Mouse (Mus musculus): Measurements from ENCODE around the gene Fam19a5. TPM values are rescaled to one million over a fixed set of nuclear protein-coding genes. Genes with fewer than 3 reads are reported as not detected.
A peak's percentile ranks its signal among the peaks of the same experiment; 100 is the strongest.

Fam19a5 gene
- polyA plus RNA-seq, 1 experiment from 2014 or later: 4.7 TPM

DNA sequence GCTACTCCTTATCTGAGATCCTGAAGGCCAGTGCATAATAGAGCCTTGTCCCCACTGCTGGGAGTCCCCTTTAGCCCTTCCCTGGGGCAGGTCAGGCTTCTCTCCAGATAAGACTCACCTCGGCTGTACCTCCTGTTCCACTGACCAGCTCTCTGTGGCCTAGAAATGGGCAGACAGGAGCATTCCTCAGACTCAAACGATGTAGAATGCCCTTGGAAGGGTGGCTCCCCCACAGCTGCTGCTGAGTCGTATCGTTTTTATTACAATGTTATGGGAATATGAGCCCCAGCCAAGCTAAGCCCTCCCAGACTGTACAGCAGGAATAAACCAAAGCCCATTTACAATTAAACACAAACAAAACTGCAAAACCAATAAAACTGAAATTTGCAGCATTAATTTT lies 167.7 kb downstream of the Fam19a5 start:
- WGBS: 36% methylated on average over 4 of the region's 4 CpGs
- Histone ChIP-seq H3K4me2 (replicated peaks; ENCODE audit: low read depth, low read length) (no peak overlapping the region), H3K36me3 (ENCODE audit: insufficient read depth, low read length) (no peaks in the 10 kb centered on the region), H3K4me1 (ENCODE audit: insufficient read depth, low read length) (no peaks in the 10 kb centered on the region), H3K9me3 (ENCODE audit: low read length) (no peaks in the 10 kb centered on the region), H3K27me3 (ENCODE audit: insufficient read depth, low read length) (no peaks in the 10 kb centered on the region), H3K27ac (ENCODE audit: low read length) (no peak overlapping the region), H3K9ac (replicated peaks; ENCODE audit: low read length) (no peak overlapping the region), H3K4me3 (ENCODE audit: low read length) (no peak overlapping the region)
- ATAC-seq (ENCODE audit: low FRiP score, low TSS enrichment): peak; percentile 23; the same call in 1 of the 2 replicates

DNA sequence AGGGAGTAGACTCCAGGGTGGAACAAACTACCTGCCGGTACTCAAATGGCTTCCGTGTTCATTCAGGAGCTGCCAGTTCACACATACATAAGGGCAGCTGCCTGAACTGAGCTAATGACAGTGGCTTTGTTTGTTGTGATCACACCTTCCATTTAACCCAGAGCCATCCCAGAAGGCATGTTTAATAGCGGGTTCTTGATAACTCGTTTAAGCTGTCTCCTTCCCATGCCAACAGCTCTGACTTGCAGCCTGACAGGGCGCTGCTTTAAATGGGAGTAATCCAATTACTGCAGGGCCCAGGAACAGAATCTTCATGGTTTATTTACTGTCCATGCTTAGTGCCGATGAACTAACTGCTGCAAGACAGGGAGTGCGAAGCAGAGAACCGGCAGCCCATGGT lies 168.1 kb downstream of the Fam19a5 start:
- Histone ChIP-seq H3K4me1 (ENCODE audit: insufficient read depth, low read length) (no peaks in the 10 kb centered on the region), H3K9me3 (ENCODE audit: low read length) (no peaks in the 10 kb centered on the region), H3K27me3 (ENCODE audit: insufficient read depth, low read length) (no peaks in the 10 kb centered on the region), H3K4me3 (ENCODE audit: low read length) (no peak overlapping the region), H3K27ac (ENCODE audit: low read length) (no peak overlapping the region), H3K9ac (replicated peaks; ENCODE audit: low read length) (no peak overlapping the region), H3K4me2 (replicated peaks; ENCODE audit: low read depth, low read length) (no peak overlapping the region), H3K36me3 (ENCODE audit: insufficient read depth, low read length) (no peaks in the 10 kb centered on the region)
- 75% methylated on average over 8 of the region's 8 CpGs for WGBS
- no peak for ATAC-seq (ENCODE audit: low FRiP score, low TSS enrichment)

DNA sequence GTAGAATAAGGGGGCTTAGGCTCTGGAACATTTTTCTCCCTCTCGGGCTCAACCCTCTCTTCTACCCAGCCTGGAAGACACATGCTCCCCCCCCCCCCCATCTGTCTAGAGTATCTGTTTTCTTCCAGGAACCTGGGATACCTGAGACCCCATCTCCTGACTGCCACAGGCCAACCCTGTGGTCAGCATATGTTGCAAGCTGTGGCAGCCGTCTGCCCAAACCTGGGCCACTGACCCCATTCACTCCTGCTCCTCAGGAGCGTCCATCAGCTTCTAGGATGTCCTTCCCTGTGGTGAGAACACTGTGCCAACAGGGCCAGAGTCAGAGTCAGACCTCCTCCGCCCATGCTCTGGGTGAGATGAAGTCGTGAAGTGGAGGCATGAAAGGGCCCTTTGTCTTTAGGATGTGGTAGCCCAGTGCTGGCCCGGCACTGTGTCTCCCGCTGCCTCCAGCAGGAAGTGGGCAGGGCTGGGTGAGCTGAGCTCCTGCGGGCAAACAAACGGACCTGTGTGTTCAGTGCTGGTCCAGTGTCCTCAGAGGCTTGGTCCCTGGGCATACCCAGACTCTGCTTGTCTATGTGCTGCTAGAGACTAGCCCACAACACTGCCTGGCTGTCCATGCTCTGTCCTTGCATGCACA lies 171.1 kb downstream of the Fam19a5 start:
- Histone ChIP-seq H3K9ac (replicated peaks; ENCODE audit: low read length) (no peak overlapping the region), H3K27me3 (ENCODE audit: insufficient read depth, low read length) (no peaks in the 10 kb centered on the region), H3K9me3 (ENCODE audit: low read length) (no peaks in the 10 kb centered on the region), H3K36me3 (ENCODE audit: insufficient read depth, low read length) (no peaks in the 10 kb centered on the region), H3K4me2 (replicated peaks; ENCODE audit: low read depth, low read length) (no peak overlapping the region), H3K27ac (ENCODE audit: low read length) (no peak overlapping the region), H3K4me1 (ENCODE audit: insufficient read depth, low read length) (no peaks in the 10 kb centered on the region), H3K4me3 (ENCODE audit: low read length) (no peak overlapping the region)
- peak; percentile 42; the same call in 1 of the 2 replicates for ATAC-seq (ENCODE audit: low FRiP score, low TSS enrichment)
- WGBS: 49% methylated on average over 9 of the region's 9 CpGs

DNA sequence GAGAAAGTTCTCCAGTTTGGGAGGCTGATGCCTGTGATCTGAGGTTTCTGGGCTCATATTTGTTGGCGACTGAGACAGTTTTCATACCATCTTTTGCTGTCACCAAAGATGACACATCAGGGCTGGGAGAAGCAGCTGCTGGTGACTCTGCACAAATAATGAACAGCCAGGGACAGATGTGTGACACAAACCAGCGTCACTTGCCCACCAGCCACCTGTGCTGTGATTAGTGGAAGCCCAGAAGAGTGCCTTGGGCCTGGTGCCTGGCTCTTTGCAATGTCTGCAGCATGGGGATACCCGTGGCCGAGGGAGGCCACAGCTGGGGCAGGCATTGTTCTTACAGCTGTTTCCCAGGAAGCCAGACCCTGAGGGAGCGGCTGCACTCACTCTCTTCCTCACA lies 173.0 kb downstream of the Fam19a5 start:
- WGBS: 65% methylated on average over 5 of the region's 5 CpGs
- Histone ChIP-seq H3K9me3 (ENCODE audit: low read length) (no peaks in the 10 kb centered on the region), H3K27me3 (ENCODE audit: insufficient read depth, low read length) (no peaks in the 10 kb centered on the region), H3K4me3 (ENCODE audit: low read length) (no peak overlapping the region), H3K27ac (ENCODE audit: low read length) (no peak overlapping the region), H3K36me3 (ENCODE audit: insufficient read depth, low read length) (no peaks in the 10 kb centered on the region), H3K4me1 (ENCODE audit: insufficient read depth, low read length) (no peaks in the 10 kb centered on the region), H3K4me2 (replicated peaks; ENCODE audit: low read depth, low read length) (no peak overlapping the region), H3K9ac (replicated peaks; ENCODE audit: low read length) (no peak overlapping the region)
- ATAC-seq (ENCODE audit: low FRiP score, low TSS enrichment): no peak

DNA sequence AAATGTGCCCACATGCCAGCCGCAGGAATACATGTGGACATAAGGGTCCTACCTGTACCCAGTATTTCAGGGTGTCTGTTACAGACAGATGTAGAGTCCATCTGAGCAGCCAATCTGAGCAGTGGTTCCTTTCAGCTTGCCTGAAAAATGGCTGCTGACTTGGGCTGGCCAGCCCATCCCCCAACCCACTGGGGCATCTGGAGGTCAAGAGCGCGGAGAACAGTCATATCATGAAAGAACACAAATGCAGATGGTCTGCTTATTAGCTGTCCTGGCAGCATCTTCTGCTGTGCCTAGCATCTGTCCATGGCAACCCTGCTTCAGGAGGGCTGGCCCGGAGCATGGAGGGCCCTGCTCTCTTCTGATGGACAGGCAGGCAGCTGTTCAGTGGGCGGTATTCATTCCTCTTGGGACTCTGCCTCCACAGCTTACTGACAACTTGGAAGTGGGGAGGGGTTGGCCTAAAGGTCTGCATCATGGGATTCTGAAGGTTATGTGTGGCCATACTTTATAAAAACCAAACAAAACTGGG lies 179.4 kb downstream of the Fam19a5 start:
- Histone ChIP-seq H3K36me3 (ENCODE audit: insufficient read depth, low read length) (no peaks in the 10 kb centered on the region), H3K4me3 (ENCODE audit: low read length) (no peak overlapping the region), H3K4me2 (replicated peaks; ENCODE audit: low read depth, low read length) (no peak overlapping the region), H3K9me3 (ENCODE audit: low read length) (no peaks in the 10 kb centered on the region), H3K27ac (ENCODE audit: low read length) (no peak overlapping the region), H3K9ac (replicated peaks; ENCODE audit: low read length) (no peak overlapping the region), H3K4me1 (ENCODE audit: insufficient read depth, low read length) (no peaks in the 10 kb centered on the region), H3K27me3 (ENCODE audit: insufficient read depth, low read length) (no peaks in the 10 kb centered on the region)
- WGBS: 84% methylated on average over 5 of the region's 5 CpGs
- no peak for ATAC-seq (ENCODE audit: low FRiP score, low TSS enrichment)

DNA sequence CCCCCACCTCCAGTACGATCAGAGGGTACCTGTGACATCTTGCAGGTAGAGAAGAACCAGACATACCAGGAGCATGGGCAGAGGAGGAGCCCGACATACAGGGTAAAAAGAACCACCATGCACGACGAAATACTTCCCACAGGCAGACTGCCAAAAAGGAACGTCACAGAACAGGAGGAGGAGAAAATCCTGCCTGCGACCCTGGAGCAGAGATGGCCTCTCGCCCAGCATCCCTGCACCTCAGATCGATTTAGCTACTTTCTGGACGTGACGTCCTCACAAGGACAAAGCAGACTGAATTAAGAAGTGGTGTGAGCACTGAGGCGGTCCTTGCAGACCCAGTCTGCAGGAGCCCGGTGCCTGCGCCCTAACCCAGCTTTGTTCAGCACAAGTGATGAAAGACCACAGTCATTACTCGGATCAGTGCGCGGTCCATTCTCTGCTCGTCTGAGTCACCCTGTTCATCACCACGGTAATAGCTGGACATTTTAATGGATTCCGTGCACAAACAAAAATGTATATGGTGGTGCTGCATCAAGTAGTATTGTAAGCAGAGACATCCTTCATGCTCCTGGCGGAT lies 182.6 kb downstream of the Fam19a5 start:
- no peak for ATAC-seq (ENCODE audit: low FRiP score, low TSS enrichment)
- WGBS: 75% methylated on average over 20 of the region's 20 CpGs
- H3K27ac ChIP-seq (ENCODE audit: low read length): no peak overlapping the region
- H3K9ac ChIP-seq (replicated peaks; ENCODE audit: low read length): no peak overlapping the region
- no peaks in the 10 kb centered on the region for H3K9me3 ChIP-seq (ENCODE audit: low read length)
- H3K4me1 ChIP-seq (ENCODE audit: insufficient read depth, low read length): no peaks in the 10 kb centered on the region
- H3K4me3 ChIP-seq (ENCODE audit: low read length): no peak overlapping the region
- no peak overlapping the region for H3K4me2 ChIP-seq (replicated peaks; ENCODE audit: low read depth, low read length)
- H3K27me3 ChIP-seq (ENCODE audit: insufficient read depth, low read length): no peaks in the 10 kb centered on the region
- no peaks in the 10 kb centered on the region for H3K36me3 ChIP-seq (ENCODE audit: insufficient read depth, low read length)

DNA sequence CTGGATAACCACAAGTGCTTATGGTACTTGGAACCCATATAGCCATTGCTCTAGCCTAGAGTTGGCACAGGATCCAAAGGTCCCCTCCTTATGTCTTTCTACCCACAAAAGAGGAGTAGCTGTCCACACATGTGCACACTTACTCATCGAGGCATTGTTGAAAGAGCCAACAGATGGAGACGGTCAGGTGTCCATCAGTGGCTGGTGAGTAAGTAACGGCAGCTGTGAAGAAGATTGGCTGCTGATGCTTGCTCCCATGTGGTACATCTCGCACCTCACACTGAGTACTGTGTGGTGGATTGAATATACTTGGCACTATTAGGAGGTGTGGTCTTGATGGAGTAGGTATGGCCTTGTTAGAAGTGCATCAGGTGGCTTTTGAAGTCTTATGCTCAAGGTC lies 192.2 kb downstream of the Fam19a5 start:
- Histone ChIP-seq H3K27me3 (ENCODE audit: insufficient read depth, low read length) (no peaks in the 10 kb centered on the region), H3K9ac (replicated peaks; ENCODE audit: low read length) (no peak overlapping the region), H3K36me3 (ENCODE audit: insufficient read depth, low read length) (no peaks in the 10 kb centered on the region), H3K9me3 (ENCODE audit: low read length) (no peaks in the 10 kb centered on the region), H3K4me1 (ENCODE audit: insufficient read depth, low read length) (no peaks in the 10 kb centered on the region), H3K4me2 (replicated peaks; ENCODE audit: low read depth, low read length) (no peak overlapping the region), H3K27ac (ENCODE audit: low read length) (no peak overlapping the region), H3K4me3 (ENCODE audit: low read length) (no peak overlapping the region)
- ATAC-seq (ENCODE audit: low FRiP score, low TSS enrichment): no peak
- WGBS: 89% methylated on average over 4 of the region's 4 CpGs

DNA sequence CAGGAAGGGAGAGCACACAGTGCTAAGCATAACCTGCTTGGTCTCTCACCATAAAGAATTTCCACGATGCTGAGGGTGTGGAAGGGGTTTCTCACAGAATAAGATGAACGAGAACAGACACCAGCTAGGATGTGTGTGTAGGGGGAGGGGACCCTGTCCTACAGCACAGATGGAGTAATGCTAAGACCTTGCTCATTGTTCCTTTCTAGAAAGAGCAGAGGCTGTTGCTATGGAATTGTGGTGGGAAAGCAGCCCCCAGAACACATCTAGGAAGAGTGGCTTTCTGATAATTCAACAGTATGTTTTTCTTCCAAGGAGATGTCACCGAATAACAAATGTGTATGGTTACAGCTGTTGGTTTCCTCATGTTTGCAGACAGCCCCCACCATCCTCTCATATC lies 211.4 kb downstream of the Fam19a5 start:
- Histone ChIP-seq H3K27me3 (ENCODE audit: insufficient read depth, low read length) (no peaks in the 10 kb centered on the region), H3K36me3 (ENCODE audit: insufficient read depth, low read length) (no peaks in the 10 kb centered on the region), H3K4me1 (ENCODE audit: insufficient read depth, low read length) (no peaks in the 10 kb centered on the region), H3K27ac (ENCODE audit: low read length) (no peak overlapping the region), H3K9ac (replicated peaks; ENCODE audit: low read length) (no peak overlapping the region), H3K4me2 (replicated peaks; ENCODE audit: low read depth, low read length) (no peak overlapping the region), H3K9me3 (ENCODE audit: low read length) (no peaks in the 10 kb centered on the region), H3K4me3 (ENCODE audit: low read length) (no peak overlapping the region)
- no peak for ATAC-seq (ENCODE audit: low FRiP score, low TSS enrichment)
- 76% methylated on average over 3 of the region's 3 CpGs for WGBS

DNA sequence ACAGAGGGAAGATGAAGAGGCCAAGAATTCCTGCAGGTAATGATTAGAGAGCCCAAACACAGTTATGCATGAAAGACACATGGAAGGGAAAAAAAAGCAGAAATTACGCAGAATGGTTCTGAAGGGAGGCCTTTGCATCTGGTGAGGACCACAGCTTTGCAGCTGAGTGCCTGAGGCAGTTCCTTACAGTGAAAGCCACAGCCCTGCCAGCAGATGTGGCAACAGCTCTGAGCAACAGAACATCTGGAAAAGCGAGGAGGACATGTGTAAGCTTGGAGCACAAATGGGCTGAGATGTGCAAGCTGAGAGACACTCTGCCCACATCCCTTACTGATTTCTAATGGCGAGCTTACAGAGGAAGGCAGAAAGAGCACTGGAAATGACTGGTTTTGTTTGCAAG lies 221.8 kb downstream of the Fam19a5 start:
- H3K4me1 ChIP-seq (ENCODE audit: insufficient read depth, low read length): no peaks in the 10 kb centered on the region
- no peaks in the 10 kb centered on the region for H3K27me3 ChIP-seq (ENCODE audit: insufficient read depth, low read length)
- 83% methylated on average over 3 of the region's 3 CpGs for WGBS
- ATAC-seq (ENCODE audit: low FRiP score, low TSS enrichment): no peak
- H3K4me3 ChIP-seq (ENCODE audit: low read length): no peak overlapping the region
- H3K9me3 ChIP-seq (ENCODE audit: low read length): peaks cover 4% of the 10 kb centered on the region; the same call in 1 of the 2 replicates
- H3K27ac ChIP-seq (ENCODE audit: low read length): no peak overlapping the region
- no peak overlapping the region for H3K9ac ChIP-seq (replicated peaks; ENCODE audit: low read length)
- no peaks in the 10 kb centered on the region for H3K36me3 ChIP-seq (ENCODE audit: insufficient read depth, low read length)
- no peak overlapping the region for H3K4me2 ChIP-seq (replicated peaks; ENCODE audit: low read depth, low read length)

DNA sequence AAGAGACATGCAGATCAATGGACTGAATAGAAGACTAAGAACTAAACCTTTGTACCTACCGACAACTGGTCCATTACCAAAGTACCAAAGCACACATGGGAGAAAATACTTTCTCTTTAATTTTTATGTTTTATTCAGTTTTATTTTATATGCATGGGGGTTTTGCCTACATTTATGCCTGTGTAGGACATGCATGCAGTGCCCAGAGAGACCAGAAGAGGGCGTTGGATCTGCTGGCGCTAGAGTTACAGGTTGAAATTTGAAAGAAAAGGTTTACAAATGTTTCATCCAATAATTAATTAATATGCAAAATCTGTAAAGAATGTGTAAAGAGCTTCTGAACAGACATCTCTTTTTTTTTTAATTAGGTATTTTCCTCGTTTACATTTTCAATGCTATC lies 229.9 kb downstream of the Fam19a5 start:
- H3K9ac ChIP-seq (replicated peaks; ENCODE audit: low read length): no peak overlapping the region
- no peak overlapping the region for H3K27ac ChIP-seq (ENCODE audit: low read length)
- no peak overlapping the region for H3K4me3 ChIP-seq (ENCODE audit: low read length)
- H3K9me3 ChIP-seq (ENCODE audit: low read length): no peaks in the 10 kb centered on the region
- H3K27me3 ChIP-seq (ENCODE audit: insufficient read depth, low read length): no peaks in the 10 kb centered on the region
- no peak overlapping the region for H3K4me2 ChIP-seq (replicated peaks; ENCODE audit: low read depth, low read length)
- no peaks in the 10 kb centered on the region for H3K36me3 ChIP-seq (ENCODE audit: insufficient read depth, low read length)
- H3K4me1 ChIP-seq (ENCODE audit: insufficient read depth, low read length): no peaks in the 10 kb centered on the region
- ATAC-seq (ENCODE audit: low FRiP score, low TSS enrichment): no peak
- WGBS: 62% methylated on average over 4 of the region's 4 CpGs

Data from kidney, embryonic 16.5 days (tissue).